9 mouse cellular contexts compared by ENCODE assay signal in genomic region chr4:120755299-120755698, GRCm38 (mm10). TPM values are rescaled to one million over a fixed set of nuclear protein-coding genes. Genes with fewer than 3 reads are reported as not detected.
A peak's percentile ranks its signal among the peaks of the same experiment; 100 is the strongest.
DNase-seq lines count a peak whose midpoint lies in the region; ATAC-seq and TF ChIP-seq lines count a peak whose summit lies in the region.
"Had no signal": no experiment of that assay in that cellular context is flagged by ENCODE, and none has a peak within 500 bp of the region (broad histone marks: within the 10 kb centered on the region; RNA-seq: fewer than 3 reads in every experiment).

No protein-coding gene starts in this region.

- H3K27me3 ChIP-seq in midbrain, embryonic 14.5 days (ENCODE audit: control insufficient read depth, insufficient read depth, low read length), result peaks cover 1% of the 10 kb centered on the region; the same call in 1 of the 2 replicates
- no peaks in the 10 kb centered on the region for H3K27me3 ChIP-seq in stomach, postnatal 0 days (ENCODE audit: control insufficient read depth, insufficient read depth, low read length)

- no peak for ATAC-seq in midbrain, embryonic 14.5 days (ENCODE audit: low FRiP score, low TSS enrichment)
- peak; percentile 61; the same call in 1 of the 2 replicates for ATAC-seq in stomach, postnatal 0 days (ENCODE audit: low FRiP score, low TSS enrichment)

- TF ChIP-seq CTCF in stomach, postnatal 0 days (IDR thresholded peaks at IDR 0.05; ENCODE audit: low read depth), result peak; percentile 94

- peaks cover 36% of the 10 kb centered on the region for H3K36me3 ChIP-seq in midbrain, embryonic 14.5 days (ENCODE audit: control insufficient read depth, insufficient read depth, low read length)
- H3K36me3 ChIP-seq in stomach, postnatal 0 days (ENCODE audit: control insufficient read depth, insufficient read depth, low read length), result peaks cover 16% of the 10 kb centered on the region

- 0% methylated on average over 1 of the region's 1 CpGs for WGBS in midbrain, embryonic 14.5 days
- 0% methylated on average over 1 of the region's 1 CpGs for WGBS in stomach, postnatal 0 days

- no peak overlapping the region for H3K4me3 ChIP-seq in midbrain, embryonic 14.5 days (replicated peaks; ENCODE audit: low read depth, low read length)
- H3K4me3 ChIP-seq in stomach, postnatal 0 days (ENCODE audit: low read depth, low read length), result no peak overlapping the region
- H3K4me3 ChIP-seq: embryonic facial prominence, embryonic 15.5 days had no signal

- H3K9ac ChIP-seq in midbrain, embryonic 14.5 days (replicated peaks; ENCODE audit: low read length), result no peak overlapping the region
- no peak overlapping the region for H3K9ac ChIP-seq in stomach, postnatal 0 days (ENCODE audit: low read length)
- H3K9ac ChIP-seq: embryonic facial prominence, embryonic 15.5 days had no signal

- H3K9me3 ChIP-seq in midbrain, embryonic 14.5 days (ENCODE audit: control insufficient read depth, low read length), result no peaks in the 10 kb centered on the region
- H3K9me3 ChIP-seq in stomach, postnatal 0 days (ENCODE audit: control insufficient read depth, low read length), result no peaks in the 10 kb centered on the region
- H3K9me3 ChIP-seq: embryonic facial prominence, embryonic 15.5 days had no signal

- TF ChIP-seq EP300 in stomach, postnatal 0 days (optimal IDR thresholded peaks at IDR 0.05), result no peak

- H3K27ac ChIP-seq in midbrain, embryonic 14.5 days (replicated peaks; ENCODE audit: low read depth, low read length), result no peak overlapping the region
- no peak overlapping the region for H3K27ac ChIP-seq in stomach, postnatal 0 days (replicated peaks)
- H3K27ac ChIP-seq: embryonic facial prominence, embryonic 15.5 days had no signal

- H3K4me2 ChIP-seq in midbrain, embryonic 14.5 days (ENCODE audit: low read length), result no peak overlapping the region
- H3K4me2 ChIP-seq in stomach, postnatal 0 days (replicated peaks; ENCODE audit: low read depth), result no peak overlapping the region
- H3K4me2 ChIP-seq: embryonic facial prominence, embryonic 15.5 days had no signal

- H3K4me1 ChIP-seq in midbrain, embryonic 14.5 days (ENCODE audit: control insufficient read depth, insufficient read depth, low read length), result no peaks in the 10 kb centered on the region
- no peaks in the 10 kb centered on the region for H3K4me1 ChIP-seq in stomach, postnatal 0 days (replicated peaks; ENCODE audit: control insufficient read depth, insufficient read depth)
- H3K4me1 ChIP-seq: embryonic facial prominence, embryonic 15.5 days had no signal

- DNase-seq in spleen, adult 18-20 months, result peak; percentile 31 to 68
- DNase-seq in spleen, adult 12 weeks (ENCODE audit: low spot score), result no peak
- DNase-seq in cerebellum, adult 18-20 months, result peak; percentile 71 to 77
- DNase-seq in forelimb bud, embryonic 11.5 days (ENCODE audit: low read depth, low spot score), result peak; percentile 64
- DNase-seq in induced T-regulatory cell, adult 2 months (ENCODE audit: low read depth), result peak; percentile 63
- peak; percentile 35 for DNase-seq in left cerebral cortex, adult 11 months (ENCODE audit: low spot score)
- peak; percentile 79 for DNase-seq in midbrain, embryonic 14.5 days
- DNase-seq in stomach, postnatal 0 days (ENCODE audit: low spot score), result peak; percentile 80

RNA-seq across cellular contexts. Expression of gene Kcnq4, which starts 6.9 kb away (rescaled TPM):
- polyA plus RNA-seq in midbrain, embryonic 14.5 days (2014; fragmentation: Nextera tagmentation; extraction: Ambion mirVana), result 3.7 and 3.9 TPM in 2 replicates
- polyA plus RNA-seq in stomach, postnatal 0 days (2015; fragmentation: Nextera tagmentation; extraction: Ambion mirVana), result 2.2 and 2.7 TPM in 2 replicates
